Mouse (Mus musculus) bone marrow, adult 2 months (tissue): ENCODE measurements around the gene Clnk.

Experiments used
- CTCF ChIP-seq: fragments of 200-500 bp; IDR thresholded peaks from 2 replicates; pipeline ENCODE4 v1.5.1; 2011; ENCODE audit warnings: low read length, control low read depth; ENCODE audit not compliant: control insufficient read depth, insufficient read depth
- POLR2A ChIP-seq: fragments of 200-500 bp; IDR thresholded peaks from 2 replicates; pipeline ENCODE4 v1.6.1; 2011; ENCODE audit warnings: low read depth, mild to moderate bottlenecking, control low read depth, low read length, borderline replicate concordance; ENCODE audit not compliant: control insufficient read depth

DNA sequence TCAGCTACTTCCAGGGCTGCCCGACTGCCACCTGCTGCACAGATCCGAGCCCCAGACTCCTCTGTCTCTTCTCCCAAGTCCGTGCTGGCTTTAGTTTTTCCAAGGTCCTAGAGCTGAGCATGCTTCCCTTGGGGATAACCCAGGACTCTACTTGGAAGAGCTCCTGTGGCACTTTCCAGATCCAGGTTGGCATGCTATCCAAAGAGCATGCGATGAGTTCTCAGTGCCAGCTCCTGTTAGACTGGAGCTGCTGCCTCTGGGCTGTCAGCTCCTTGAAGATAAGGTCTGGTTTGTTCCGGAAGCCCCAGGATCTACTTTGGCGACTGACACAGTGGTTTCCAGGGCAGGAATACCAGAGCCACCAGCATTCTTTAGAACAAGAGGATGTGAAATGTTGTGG, 187.4 kb downstream of the Clnk start:
- TF ChIP-seq POLR2A (no peak), CTCF (no peak)
